ENCODE assay signal across 18 mouse cellular contexts in genomic region chr5:33976267-33976666, GRCm38 (mm10). TPM values are rescaled to one million over a fixed set of nuclear protein-coding genes. Genes with fewer than 3 reads are reported as not detected.
"Had no signal": no experiment of that assay in that cellular context is flagged by ENCODE, and none has a peak within 500 bp of the region (broad histone marks: within the 10 kb centered on the region; RNA-seq: fewer than 3 reads in every experiment).

No protein-coding gene starts in this region.

- H3K27ac ChIP-seq: neural tube, embryonic 12.5 days; neural tube, embryonic 15.5 days; stomach, embryonic 15.5 days; stomach, postnatal 0 days had no signal

- DNase-seq: retina, postnatal 1 day; right cerebral cortex, adult 18-20 months; right cerebral cortex, postnatal 14 days; right cerebral cortex, postnatal 25 days; right cerebral cortex, postnatal 4 days; spleen, adult 18-20 months; thymus, adult 18-20 months; thymus, adult 2 months; thymus, postnatal 14 days; thymus, postnatal 25 days; thymus, postnatal 36 days; thymus, postnatal 4 days had no signal

- H3K27me3 ChIP-seq: neural tube, embryonic 12.5 days; neural tube, embryonic 13.5 days; neural tube, embryonic 15.5 days; stomach, embryonic 15.5 days had no signal

- H3K9ac ChIP-seq: neural tube, embryonic 12.5 days; neural tube, embryonic 13.5 days; neural tube, embryonic 15.5 days; stomach, embryonic 15.5 days had no signal

- H3K4me2 ChIP-seq: neural tube, embryonic 12.5 days; neural tube, embryonic 13.5 days; neural tube, embryonic 15.5 days; stomach, embryonic 15.5 days had no signal

- H3K4me3 ChIP-seq: neural tube, embryonic 12.5 days; neural tube, embryonic 13.5 days; neural tube, embryonic 15.5 days; stomach, embryonic 15.5 days had no signal

- H3K4me1 ChIP-seq: neural tube, embryonic 12.5 days; neural tube, embryonic 13.5 days; stomach, embryonic 15.5 days had no signal

- H3K9me3 ChIP-seq: neural tube, embryonic 12.5 days; neural tube, embryonic 13.5 days; neural tube, embryonic 15.5 days; stomach, embryonic 15.5 days had no signal

- H3K36me3 ChIP-seq: neural tube, embryonic 12.5 days; stomach, embryonic 15.5 days had no signal

RNA-seq across cellular contexts. Expression of gene Gm1673, which starts 7.0 kb away (rescaled TPM):
- total RNA-seq: neutrophil, adult 5-6 weeks had no signal
